Mouse (Mus musculus) MEL (cell line): Measurements from ENCODE around the gene Tln2. TPM values are rescaled to one million over a fixed set of nuclear protein-coding genes. Genes with fewer than 3 reads are reported as not detected.

Source experiments
- DNase-seq: peaks from one replicate; pipeline ENCODE4 v3.0.0; 2011; ENCODE audit warnings: low read depth, low spot score
- H3K27ac ChIP-seq: 2 replicates; pipeline ENCODE4 v1.5.1; 2012; ENCODE audit warnings: low read depth, mild to moderate bottlenecking, control low read depth, low read length, moderate library complexity; ENCODE audit not compliant: control insufficient read depth
- H3K27me3 ChIP-seq, 2 experiments: fragments of 150-350 bp in 1 of 2; sonication (generic) in 1 of 2; 2 replicates each; pipeline ENCODE4 v1.6.1; 2012; ENCODE audit warnings: low read length in 2 of 2, mild to moderate bottlenecking in 2 of 2, improper control_type of control experiment in 1 of 2, moderate library complexity in 1 of 2; ENCODE audit not compliant: insufficient read depth in 2 of 2, control insufficient read depth in 1 of 2
- H3K36me3 ChIP-seq, 2 experiments: 2 replicates each; pipeline ENCODE4 v1.6.1; 2012 to 2014; ENCODE audit warnings: low read length in 2 of 2, improper control_type of control experiment in 1 of 2, inconsistent platforms in 1 of 2, mild to moderate bottlenecking in 1 of 2; ENCODE audit not compliant: insufficient read depth in 2 of 2, control insufficient read depth in 1 of 2
- H3K4me1 ChIP-seq, 2 experiments: fragments of 150-350 bp in 1 of 2; sonication (generic) in 1 of 2; 2 replicates each; pipeline ENCODE4 v1.6.1; 2012; ENCODE audit warnings: low read length in 2 of 2, improper control_type of control experiment in 1 of 2, mild to moderate bottlenecking in 1 of 2; ENCODE audit not compliant: insufficient read depth in 2 of 2, control insufficient read depth in 1 of 2
- H3K4me3 ChIP-seq, 2 experiments: fragments of 150-350 bp in 1 of 2; sonication (generic) in 1 of 2; 2 replicates each; pipeline ENCODE4 v1.5.1; 2012; ENCODE audit warnings: low read depth in 2 of 2, low read length in 2 of 2, mild to moderate bottlenecking in 2 of 2, moderate library complexity in 2 of 2, control low read depth in 1 of 2, improper control_type of control experiment in 1 of 2; ENCODE audit not compliant: control insufficient read depth in 1 of 2, insufficient read depth in 1 of 2
- H3K79me2 ChIP-seq: 2 replicates; pipeline ENCODE4 v1.6.1; 2012; ENCODE audit warnings: mild to moderate bottlenecking, low read length, moderate library complexity; ENCODE audit not compliant: control insufficient read depth, poor library complexity, insufficient read depth
- H3K9ac ChIP-seq: 2 replicates; pipeline ENCODE4 v1.6.1; 2012; ENCODE audit warnings: low read depth, mild to moderate bottlenecking, control low read depth, low read length, moderate library complexity; ENCODE audit not compliant: control insufficient read depth, poor library complexity, severe bottlenecking
- H3K9me3 ChIP-seq: fragments of 150-350 bp; sonication (generic); replicated peaks from 2 replicates; pipeline ENCODE4 v1.6.1; 2012; ENCODE audit warnings: mild to moderate bottlenecking, low read length, improper control_type of control experiment, moderate library complexity; ENCODE audit not compliant: insufficient read depth
- CHD1 ChIP-seq: IDR thresholded peaks from 2 replicates; pipeline ENCODE4 v1.6.1; 2012; ENCODE audit warnings: low read depth, mild to moderate bottlenecking, inconsistent platforms, low read length, improper control_type of control experiment
- CHD2 ChIP-seq: IDR thresholded peaks from 2 replicates; pipeline ENCODE4 v1.6.1; 2011; ENCODE audit warnings: low read length, improper control_type of control experiment
- ELF1 ChIP-seq: IDR thresholded peaks from 2 replicates; pipeline ENCODE4 v1.6.1; 2014; ENCODE audit warnings: low read depth, mild to moderate bottlenecking, inconsistent platforms, low read length, improper control_type of control experiment, moderate library complexity
- GABPA ChIP-seq: IDR thresholded peaks from 2 replicates; pipeline ENCODE4 v1.6.1; 2012; ENCODE audit warnings: low read depth, mild to moderate bottlenecking, inconsistent platforms, low read length, improper control_type of control experiment, moderate library complexity
- HCFC1 ChIP-seq: IDR thresholded peaks from 2 replicates; pipeline ENCODE4 v1.6.1; 2012; ENCODE audit warnings: low read depth, mild to moderate bottlenecking, inconsistent platforms, low read length, improper control_type of control experiment, moderate library complexity
- KAT2A ChIP-seq: conservative IDR thresholded peaks from 2 replicates; pipeline ENCODE4 v1.6.1; 2012; ENCODE audit warnings: low read depth, low read length, improper control_type of control experiment, inconsistent platforms
- MAX ChIP-seq: IDR thresholded peaks from 2 replicates; pipeline ENCODE4 v1.6.1; 2011; ENCODE audit warnings: low read length, improper control_type of control experiment
- MAZ ChIP-seq: IDR thresholded peaks from 2 replicates; pipeline ENCODE4 v1.6.1; 2012; ENCODE audit warnings: low read depth, mild to moderate bottlenecking, inconsistent platforms, low read length, improper control_type of control experiment
- MYC ChIP-seq: IDR thresholded peaks from 2 replicates; pipeline ENCODE4 v1.6.1; 2011; ENCODE audit warnings: low read depth, mild to moderate bottlenecking, low read length, improper control_type of control experiment, moderate library complexity
- NRF1 ChIP-seq: IDR thresholded peaks from 2 replicates; pipeline ENCODE4 v1.6.1; 2014; ENCODE audit warnings: low read depth, mild to moderate bottlenecking, inconsistent platforms, low read length, improper control_type of control experiment, moderate library complexity; ENCODE audit not compliant: poor library complexity, insufficient read depth, severe bottlenecking
- POLR2A ChIP-seq, 2 experiments: IDR thresholded peaks; 2 replicates each; pipeline ENCODE4 v1.6.1; 2011 to 2012; ENCODE audit warnings: low read length in 2 of 2, mild to moderate bottlenecking in 2 of 2, control low read depth in 1 of 2, improper control_type of control experiment in 1 of 2, low read depth in 1 of 2, moderate library complexity in 1 of 2; ENCODE audit not compliant: control insufficient read depth in 1 of 2, insufficient read depth in 1 of 2, poor library complexity in 1 of 2
- POLR2AphosphoS5 ChIP-seq: IDR thresholded peaks from 2 replicates; pipeline ENCODE4 v1.6.1; 2012; ENCODE audit warnings: low read depth, borderline replicate concordance, mild to moderate bottlenecking, inconsistent platforms, low read length, moderate library complexity, mixed read lengths
- RCOR1 ChIP-seq: IDR thresholded peaks from 2 replicates; pipeline ENCODE4 v1.6.1; 2012; ENCODE audit warnings: low read depth, mild to moderate bottlenecking, inconsistent platforms, low read length, improper control_type of control experiment
- SIN3A ChIP-seq: IDR thresholded peaks from 2 replicates; pipeline ENCODE4 v1.6.1; 2012; ENCODE audit warnings: low read length, improper control_type of control experiment, inconsistent platforms
- SMC3 ChIP-seq: IDR thresholded peaks from 2 replicates; pipeline ENCODE4 v1.6.1; 2011; ENCODE audit warnings: low read depth, low read length, improper control_type of control experiment
- TAL1 ChIP-seq: IDR thresholded peaks from 2 replicates; pipeline ENCODE4 v1.6.1; 2012; ENCODE audit warnings: mild to moderate bottlenecking, inconsistent platforms, low read length, moderate library complexity, mixed read lengths
- TCF12 ChIP-seq: IDR thresholded peaks from 2 replicates; pipeline ENCODE4 v1.6.1; 2014; ENCODE audit warnings: low read depth, mild to moderate bottlenecking, inconsistent platforms, low read length, improper control_type of control experiment, moderate library complexity
- UBTF ChIP-seq: IDR thresholded peaks from 2 replicates; pipeline ENCODE4 v1.6.1; 2012; ENCODE audit warnings: low read depth, mild to moderate bottlenecking, inconsistent platforms, low read length, improper control_type of control experiment, moderate library complexity, borderline replicate concordance; ENCODE audit not compliant: insufficient read depth
- ZC3H11A ChIP-seq: IDR thresholded peaks from 2 replicates; pipeline ENCODE4 v1.6.1; 2012; ENCODE audit warnings: low read depth, mild to moderate bottlenecking, inconsistent platforms, low read length, improper control_type of control experiment
- ZKSCAN1 ChIP-seq: IDR thresholded peaks from 2 replicates; pipeline ENCODE4 v1.6.1; 2012; ENCODE audit warnings: low read depth, mild to moderate bottlenecking, inconsistent platforms, low read length, improper control_type of control experiment, moderate library complexity
- polyA plus RNA-seq, 2 experiments: library from polyadenylated mRNA; stranded (reverse) in 1 of 2; unstranded in 1 of 2; fragments of >175 nt in 1 of 2; fragments of >200 nt in 1 of 2; gene quantifications; 2 replicates each; pipeline versions ENCODE4 v1.2.1 to v1.2.4; 2012; ENCODE audit warnings: low replicate concordance in 2 of 2, low read depth in 1 of 2; ENCODE audit not compliant: insufficient read length in 2 of 2, insufficient read depth in 1 of 2, missing spikeins in 1 of 2
- total RNA-seq: library from RNA; depleted of rRNA; stranded (reverse); fragments of 300-350 nt; gene quantifications from 2 replicates; pipeline ENCODE4 v1.2.3, GENCODE M21; 2012

The Tln2 gene
- total and polyA plus RNA-seq, 3 experiments: not detected

GRCm38 (mm10) chr9:67276446-67276845 is 283.1 kb downstream of the Tln2 start:
- Histone ChIP-seq H3K4me3 (no peak overlapping the region), H3K9ac (no peak overlapping the region), H3K27me3 (no peaks in the 10 kb centered on the region), H3K79me2 (no peaks in the 10 kb centered on the region), H3K27ac (no peak overlapping the region), H3K9me3 (no peaks in the 10 kb centered on the region), H3K4me1 (no peaks in the 10 kb centered on the region), H3K36me3 (no peaks in the 10 kb centered on the region)
- no peak for DNase-seq
- TF ChIP-seq KAT2A (no peak), SIN3A (no peak), ZC3H11A (no peak), NRF1 (no peak), HCFC1 (no peak), RCOR1 (no peak), ZKSCAN1 (no peak), MYC (no peak), POLR2AphosphoS5 (no peak), UBTF (no peak), ELF1 (no peak), SMC3 (no peak)

- Histone ChIP-seq H3K27ac (no peak overlapping the region), H3K4me1 (no peaks in the 10 kb centered on the region), H3K27me3 (no peaks in the 10 kb centered on the region), H3K9me3 (no peaks in the 10 kb centered on the region), H3K4me3 (no peak overlapping the region), H3K36me3 (no peaks in the 10 kb centered on the region), H3K79me2 (no peaks in the 10 kb centered on the region), H3K9ac (no peak overlapping the region)
- DNase-seq: no peak
- TF ChIP-seq MAZ: no peak
- TF ChIP-seq SMC3: no peak
- no peak for TF ChIP-seq CHD1
- TF ChIP-seq GABPA: no peak
- TF ChIP-seq SIN3A: no peak
- no peak for TF ChIP-seq CHD2
- TF ChIP-seq TAL1: no peak
- TF ChIP-seq TCF12: no peak
- TF ChIP-seq MAX: no peak
- no peak for TF ChIP-seq POLR2A (IDR thresholded peaks at IDR 0.05; ENCODE audit: control insufficient read depth in 1 of 2, insufficient read depth in 1 of 2, low read depth in 1 of 2, low read length in 2 of 2, poor library complexity in 1 of 2)
Observed at GRCm38 (mm10) chr9:67274296-67274695, 285.2 kb downstream of the Tln2 start.
